Mouse (Mus musculus): ENCODE data around the gene Vipr2. TPM values are rescaled to one million over a fixed set of nuclear protein-coding genes. Genes with fewer than 3 reads are reported as not detected.

Vipr2 gene
- polyA plus RNA-seq, 1 experiment from 2014 or later: 2.6 TPM

GRCm38 (mm10) chr12:116152866-116153428, 75.4 kb downstream of the Vipr2 start:
- H3K4me1 ChIP-seq (ENCODE audit: control insufficient read depth, insufficient read depth, low read length): no peaks in the 10 kb centered on the region
- H3K9ac ChIP-seq (ENCODE audit: low read length): no peak overlapping the region
- H3K9me3 ChIP-seq (ENCODE audit: control insufficient read depth, low read length): no peaks in the 10 kb centered on the region
- no peak overlapping the region for H3K27ac ChIP-seq (replicated peaks; ENCODE audit: low read depth, low read length)
- no peak overlapping the region for H3K4me2 ChIP-seq (ENCODE audit: low read depth, severe bottlenecking)
- WGBS: 88% methylated on average over 9 of the region's 9 CpGs
- ATAC-seq (ENCODE audit: insufficient number of reproducible peaks, low FRiP score, low TSS enrichment, low read depth) (no peak), DNase-seq (ENCODE audit: low spot score) (no peak)
- H3K27me3 ChIP-seq (ENCODE audit: control insufficient read depth, insufficient read depth, low read length): no peaks in the 10 kb centered on the region
- H3K4me3 ChIP-seq (ENCODE audit: low read depth, low read length): no peak overlapping the region
- H3K36me3 ChIP-seq (ENCODE audit: control insufficient read depth, insufficient read depth, low read length): no peaks in the 10 kb centered on the region

DNA sequence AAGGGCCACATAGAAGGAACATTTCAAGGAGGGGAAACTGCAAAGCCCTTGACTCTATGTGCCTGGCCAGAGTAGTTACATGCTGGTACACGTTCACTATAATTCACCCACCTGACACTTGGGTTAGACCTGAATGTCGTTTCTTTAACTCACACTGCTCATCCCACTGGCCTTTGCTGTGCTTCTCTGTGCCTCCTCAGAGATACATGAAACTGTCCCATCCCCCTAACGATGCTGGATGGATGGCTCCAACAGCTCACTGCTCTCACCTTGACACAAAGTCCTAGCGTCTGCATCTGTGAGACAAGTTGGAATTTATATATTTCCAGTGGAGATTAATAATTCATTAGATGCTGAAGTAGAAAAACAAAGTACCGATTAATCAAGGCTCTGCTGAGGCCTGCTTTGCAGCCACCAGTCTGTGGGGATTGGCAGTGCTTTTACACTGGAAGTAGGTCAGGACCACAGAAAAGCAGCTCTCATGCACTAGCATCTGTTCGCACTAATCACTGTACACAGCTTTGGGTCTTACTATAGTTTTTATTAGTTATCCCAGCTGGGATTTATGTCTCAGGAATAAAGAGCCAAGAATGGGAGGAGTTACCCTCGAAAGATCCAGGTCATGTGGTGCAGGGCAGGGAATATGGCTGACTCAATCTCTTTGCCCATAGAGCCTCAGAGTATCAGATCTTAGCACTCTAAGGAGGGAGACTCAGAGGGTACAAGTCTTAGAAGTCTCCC, 79.4 kb downstream of the Vipr2 start:
- 84% methylated on average over 7 of the region's 7 CpGs for WGBS
- Histone ChIP-seq H3K4me1 (ENCODE audit: control insufficient read depth, insufficient read depth, low read length) (no peaks in the 10 kb centered on the region), H3K27ac (replicated peaks; ENCODE audit: low read depth, low read length) (no peak overlapping the region), H3K27me3 (ENCODE audit: control insufficient read depth, insufficient read depth, low read length) (no peaks in the 10 kb centered on the region), H3K9ac (ENCODE audit: low read length) (no peak overlapping the region), H3K4me2 (ENCODE audit: low read depth, severe bottlenecking) (no peak overlapping the region), H3K9me3 (ENCODE audit: control insufficient read depth, low read length) (no peaks in the 10 kb centered on the region), H3K36me3 (ENCODE audit: control insufficient read depth, insufficient read depth, low read length) (no peaks in the 10 kb centered on the region), H3K4me3 (ENCODE audit: low read depth, low read length) (no peak overlapping the region)
- ATAC-seq (ENCODE audit: insufficient number of reproducible peaks, low FRiP score, low TSS enrichment, low read depth): no peak
- no peak for DNase-seq (ENCODE audit: low spot score)

DNA sequence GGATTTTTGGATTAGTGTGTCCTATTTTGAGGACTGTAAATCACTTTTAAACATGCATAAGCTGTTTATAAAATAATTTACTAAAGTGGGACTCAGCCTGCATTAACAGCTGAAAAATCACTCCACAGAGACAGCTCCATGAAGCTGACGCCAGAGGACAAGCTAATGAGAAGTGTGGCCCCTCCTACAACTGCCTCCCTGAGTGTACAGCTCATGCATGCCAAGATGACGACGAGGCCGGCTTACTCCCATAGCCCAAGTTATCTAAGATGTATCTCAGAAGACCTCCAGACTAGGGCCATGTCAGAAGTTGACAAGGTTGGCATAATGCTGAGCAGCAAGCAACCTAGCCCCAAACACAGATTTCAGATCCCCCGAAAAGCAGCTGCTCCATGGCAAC, 81.7 kb downstream of the Vipr2 start:
- no peak overlapping the region for H3K4me2 ChIP-seq (ENCODE audit: low read depth, severe bottlenecking)
- H3K27ac ChIP-seq (replicated peaks; ENCODE audit: low read depth, low read length): no peak overlapping the region
- no peaks in the 10 kb centered on the region for H3K9me3 ChIP-seq (ENCODE audit: control insufficient read depth, low read length)
- ATAC-seq (ENCODE audit: insufficient number of reproducible peaks, low FRiP score, low TSS enrichment, low read depth): no peak
- no peaks in the 10 kb centered on the region for H3K27me3 ChIP-seq (ENCODE audit: control insufficient read depth, insufficient read depth, low read length)
- DNase-seq (ENCODE audit: low spot score): no peak
- no peak overlapping the region for H3K4me3 ChIP-seq (ENCODE audit: low read depth, low read length)
- H3K36me3 ChIP-seq (ENCODE audit: control insufficient read depth, insufficient read depth, low read length): no peaks in the 10 kb centered on the region
- 88% methylated on average over 5 of the region's 5 CpGs for WGBS
- no peaks in the 10 kb centered on the region for H3K4me1 ChIP-seq (ENCODE audit: control insufficient read depth, insufficient read depth, low read length)
- H3K9ac ChIP-seq (ENCODE audit: low read length): no peak overlapping the region

- no peak for DNase-seq (ENCODE audit: low spot score)
- Histone ChIP-seq H3K4me1 (ENCODE audit: control insufficient read depth, insufficient read depth, low read length) (no peaks in the 10 kb centered on the region), H3K9me3 (ENCODE audit: control insufficient read depth, low read length) (no peaks in the 10 kb centered on the region), H3K36me3 (ENCODE audit: control insufficient read depth, insufficient read depth, low read length) (no peaks in the 10 kb centered on the region), H3K27me3 (ENCODE audit: control insufficient read depth, insufficient read depth, low read length) (no peaks in the 10 kb centered on the region), H3K4me3 (ENCODE audit: low read depth, low read length) (no peak overlapping the region), H3K4me2 (ENCODE audit: low read depth, severe bottlenecking) (no peak overlapping the region), H3K27ac (replicated peaks; ENCODE audit: low read depth, low read length) (no peak overlapping the region), H3K9ac (ENCODE audit: low read length) (no peak overlapping the region)
- 92% methylated on average over 2 of the region's 2 CpGs for WGBS
- ATAC-seq (ENCODE audit: insufficient number of reproducible peaks, low FRiP score, low TSS enrichment, low read depth): no peak
These were observed 82.2 kb downstream of the Vipr2 start for GRCm38 (mm10) chr12:116159695-116160094.

DNA sequence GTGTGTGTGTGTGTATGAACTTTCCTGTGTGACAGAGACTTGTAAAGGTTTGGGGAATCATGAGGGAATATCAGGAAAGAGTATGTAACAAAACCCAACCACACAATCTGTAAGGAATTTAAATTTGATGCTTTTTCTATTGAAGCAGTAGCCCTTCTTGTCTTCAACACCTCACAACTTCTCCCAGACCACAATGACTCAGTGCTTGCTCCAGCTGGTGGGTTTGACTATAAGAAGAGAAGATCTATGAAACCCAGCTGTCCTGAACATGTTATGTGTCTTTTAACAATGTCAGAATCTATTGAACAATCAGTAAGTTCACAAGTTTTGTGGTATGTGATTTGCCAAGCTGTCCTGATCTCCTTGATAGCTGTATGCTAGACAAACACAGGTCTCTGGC, 87.8 kb downstream of the Vipr2 start:
- Histone ChIP-seq H3K4me3 (ENCODE audit: low read depth, low read length) (no peak overlapping the region), H3K36me3 (ENCODE audit: control insufficient read depth, insufficient read depth, low read length) (no peaks in the 10 kb centered on the region), H3K27ac (replicated peaks; ENCODE audit: low read depth, low read length) (no peak overlapping the region), H3K9me3 (ENCODE audit: control insufficient read depth, low read length) (no peaks in the 10 kb centered on the region), H3K27me3 (ENCODE audit: control insufficient read depth, insufficient read depth, low read length) (no peaks in the 10 kb centered on the region), H3K4me1 (ENCODE audit: control insufficient read depth, insufficient read depth, low read length) (no peaks in the 10 kb centered on the region), H3K9ac (ENCODE audit: low read length) (no peak overlapping the region), H3K4me2 (ENCODE audit: low read depth, severe bottlenecking) (no peak overlapping the region)
- DNase-seq (ENCODE audit: low spot score) (no peak), ATAC-seq (ENCODE audit: insufficient number of reproducible peaks, low FRiP score, low TSS enrichment, low read depth) (no peak)

- Histone ChIP-seq H3K4me3 (ENCODE audit: low read depth, low read length) (no peak overlapping the region), H3K27me3 (ENCODE audit: control insufficient read depth, insufficient read depth, low read length) (no peaks in the 10 kb centered on the region), H3K36me3 (ENCODE audit: control insufficient read depth, insufficient read depth, low read length) (no peaks in the 10 kb centered on the region), H3K9me3 (ENCODE audit: control insufficient read depth, low read length) (no peaks in the 10 kb centered on the region), H3K4me2 (ENCODE audit: low read depth, severe bottlenecking) (no peak overlapping the region), H3K4me1 (ENCODE audit: control insufficient read depth, insufficient read depth, low read length) (no peaks in the 10 kb centered on the region), H3K27ac (replicated peaks; ENCODE audit: low read depth, low read length) (no peak overlapping the region), H3K9ac (ENCODE audit: low read length) (no peak overlapping the region)
- ATAC-seq (ENCODE audit: insufficient number of reproducible peaks, low FRiP score, low TSS enrichment, low read depth) (no peak), DNase-seq (ENCODE audit: low spot score) (no peak)
- WGBS: 86% methylated on average over 5 of the region's 5 CpGs
These were observed 92.1 kb downstream of the Vipr2 start for GRCm38 (mm10) chr12:116169666-116170065.

DNA sequence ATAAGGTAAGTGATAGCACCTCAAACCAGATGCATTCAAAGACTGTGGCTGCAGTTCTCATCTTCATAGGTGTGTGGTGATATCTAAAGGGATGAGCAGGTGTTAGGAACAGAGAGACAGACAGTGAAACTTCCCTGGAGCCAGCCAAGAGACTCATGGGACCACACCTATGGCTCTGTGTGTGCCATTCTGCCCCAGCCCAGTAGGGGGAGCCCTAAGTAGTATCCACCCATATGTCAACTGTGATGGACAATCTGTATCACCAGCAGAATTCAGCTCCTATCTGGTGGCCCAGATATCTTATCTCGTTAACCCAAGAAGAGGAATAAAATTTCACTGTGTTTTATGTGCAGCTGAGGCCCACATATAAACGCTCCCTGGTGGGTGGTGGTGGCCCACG, 99.4 kb downstream of the Vipr2 start:
- no peaks in the 10 kb centered on the region for H3K27me3 ChIP-seq (ENCODE audit: control insufficient read depth, insufficient read depth, low read length)
- H3K4me3 ChIP-seq (ENCODE audit: low read depth, low read length): no peak overlapping the region
- no peaks in the 10 kb centered on the region for H3K4me1 ChIP-seq (ENCODE audit: control insufficient read depth, insufficient read depth, low read length)
- no peak for DNase-seq (ENCODE audit: low spot score)
- no peaks in the 10 kb centered on the region for H3K9me3 ChIP-seq (ENCODE audit: control insufficient read depth, low read length)
- no peak overlapping the region for H3K9ac ChIP-seq (ENCODE audit: low read length)
- no peak overlapping the region for H3K4me2 ChIP-seq (ENCODE audit: low read depth, severe bottlenecking)
- no peak overlapping the region for H3K27ac ChIP-seq (replicated peaks; ENCODE audit: low read depth, low read length)
- 92% methylated on average over 3 of the region's 3 CpGs for WGBS
- ATAC-seq (ENCODE audit: insufficient number of reproducible peaks, low FRiP score, low TSS enrichment, low read depth): no peak
- no peaks in the 10 kb centered on the region for H3K36me3 ChIP-seq (ENCODE audit: control insufficient read depth, insufficient read depth, low read length)

- Histone ChIP-seq H3K4me1 (ENCODE audit: control insufficient read depth, insufficient read depth, low read length) (no peaks in the 10 kb centered on the region), H3K9ac (ENCODE audit: low read length) (no peak overlapping the region), H3K27me3 (ENCODE audit: control insufficient read depth, insufficient read depth, low read length) (no peaks in the 10 kb centered on the region), H3K4me3 (ENCODE audit: low read depth, low read length) (no peak overlapping the region), H3K27ac (replicated peaks; ENCODE audit: low read depth, low read length) (no peak overlapping the region), H3K9me3 (ENCODE audit: control insufficient read depth, low read length) (no peaks in the 10 kb centered on the region), H3K36me3 (ENCODE audit: control insufficient read depth, insufficient read depth, low read length) (no peaks in the 10 kb centered on the region), H3K4me2 (ENCODE audit: low read depth, severe bottlenecking) (no peak overlapping the region)
- ATAC-seq (ENCODE audit: insufficient number of reproducible peaks, low FRiP score, low TSS enrichment, low read depth): no peak
- WGBS: 78% methylated on average over 4 of the region's 4 CpGs
- no peak for DNase-seq (ENCODE audit: low spot score)
These were observed 104.0 kb downstream of the Vipr2 start for GRCm38 (mm10) chr12:116181436-116182050.

Data from limb, embryonic 11.5 days (tissue).